Mouse (Mus musculus) CH12.LX (cell line): ENCODE measurements at regions not wholly inside any gene's neighbourhood (a gene's known extent, or its start where the extent isn't known, plus 50 kb on each side); places are given as distances from the start of the nearest gene placed in this dataset.

Source experiments
- DNase-seq: peaks from one replicate; pipeline ENCODE4 v3.0.0-alpha.2; 2013; ENCODE audit errors: extremely low read depth
- H3K27ac ChIP-seq: 2 replicates; pipeline ENCODE4 v1.5.1; 2012; ENCODE audit warnings: low read depth, mild to moderate bottlenecking, control low read depth, moderate library complexity; ENCODE audit not compliant: insufficient read depth
- H3K27me3 ChIP-seq: replicated peaks from 2 replicates; pipeline ENCODE3; 2012; ENCODE audit warnings: inconsistent platforms
- H3K36me3 ChIP-seq, 2 experiments: replicated peaks in 1 of 2; 2 replicates each; pipeline versions ENCODE3 to v1.6.1; 2012; ENCODE audit warnings: inconsistent platforms in 1 of 2, low read length in 1 of 2, mild to moderate bottlenecking in 1 of 2, mixed read lengths in 1 of 2, moderate library complexity in 1 of 2; ENCODE audit not compliant: control insufficient read depth in 1 of 2, insufficient read depth in 1 of 2
- H3K4me1 ChIP-seq, 2 experiments: 2 replicates each; pipeline ENCODE4 v1.6.1; 2012; ENCODE audit warnings: inconsistent platforms in 1 of 2, moderate library complexity in 1 of 2; ENCODE audit not compliant: insufficient read depth in 2 of 2, control insufficient read depth in 1 of 2
- H3K4me2 ChIP-seq: 2 replicates; pipeline ENCODE4 v1.6.1; 2012; ENCODE audit warnings: low read depth, mild to moderate bottlenecking, control low read depth; ENCODE audit not compliant: poor library complexity, insufficient read depth, severe bottlenecking
- H3K4me3 ChIP-seq, 3 experiments: fragments of 150-350 bp in 1 of 3; sonication (generic) in 1 of 3; replicated peaks in 1 of 3; 2 replicates each; pipeline versions ENCODE3 to v1.5.1; 2011 to 2012; ENCODE audit warnings: low read depth in 2 of 3, low read length in 2 of 3, mild to moderate bottlenecking in 2 of 3, moderate library complexity in 2 of 3, control low read depth in 1 of 3, improper control_type of control experiment in 1 of 3, inconsistent platforms in 1 of 3, mixed read lengths in 1 of 3; ENCODE audit not compliant: poor library complexity in 1 of 3
- H3K79me2 ChIP-seq: replicated peaks from 2 replicates; pipeline ENCODE4 v1.6.1; 2012; ENCODE audit warnings: mild to moderate bottlenecking, moderate library complexity; ENCODE audit not compliant: control insufficient read depth, poor library complexity, insufficient read depth, severe bottlenecking; ENCODE audit errors: extremely low read depth
- H3K9ac ChIP-seq: 2 replicates; pipeline ENCODE4 v1.6.1; 2012; ENCODE audit warnings: low read depth, mild to moderate bottlenecking, control low read depth, moderate library complexity; ENCODE audit not compliant: insufficient read depth
- H3K9me3 ChIP-seq: replicated peaks from 2 replicates; pipeline ENCODE3; 2012; ENCODE audit warnings: low read length, inconsistent platforms, mixed read lengths
- BHLHE40 ChIP-seq: IDR thresholded peaks from 2 replicates; pipeline ENCODE4 v1.6.1; 2011; ENCODE audit warnings: mild to moderate bottlenecking, low read depth, low read length, improper control_type of control experiment
- CHD1 ChIP-seq: IDR thresholded peaks from 2 replicates; pipeline ENCODE4 v1.6.1; 2012; ENCODE audit warnings: low read depth, low read length, improper control_type of control experiment, inconsistent platforms
- CTCF ChIP-seq, 2 experiments: IDR thresholded peaks in 1 of 2; conservative IDR thresholded peaks in 1 of 2; 2 replicates each; pipeline ENCODE4 v1.5.1; 2011 to 2012; ENCODE audit warnings: low read depth in 2 of 2, low read length in 2 of 2, improper control_type of control experiment in 1 of 2, inconsistent platforms in 1 of 2, mild to moderate bottlenecking in 1 of 2, moderate library complexity in 1 of 2
- EP300 ChIP-seq: IDR thresholded peaks from 2 replicates; pipeline ENCODE4 v1.6.1; 2011; ENCODE audit warnings: low read length, improper control_type of control experiment
- ETS1 ChIP-seq: conservative IDR thresholded peaks from 2 replicates; pipeline ENCODE4 v1.6.1; 2012; ENCODE audit warnings: low read depth, mild to moderate bottlenecking, inconsistent platforms, low read length, improper control_type of control experiment, moderate library complexity
- HCFC1 ChIP-seq: IDR thresholded peaks from 2 replicates; pipeline ENCODE4 v1.6.1; 2012; ENCODE audit warnings: low read depth, mild to moderate bottlenecking, inconsistent platforms, low read length, improper control_type of control experiment
- JUN ChIP-seq: IDR thresholded peaks from 2 replicates; pipeline ENCODE4 v1.6.1; 2011; ENCODE audit warnings: low read depth, mild to moderate bottlenecking, low read length, improper control_type of control experiment, moderate library complexity; ENCODE audit not compliant: insufficient read depth
- MAZ ChIP-seq: IDR thresholded peaks from 2 replicates; pipeline ENCODE4 v1.6.1; 2012; ENCODE audit warnings: low read depth, mild to moderate bottlenecking, inconsistent platforms, low read length, improper control_type of control experiment, moderate library complexity
- MXI1 ChIP-seq: IDR thresholded peaks from 2 replicates; pipeline ENCODE4 v1.6.1; 2011; ENCODE audit warnings: mild to moderate bottlenecking, low read depth, low read length, improper control_type of control experiment
- NRF1 ChIP-seq: IDR thresholded peaks from 2 replicates; pipeline ENCODE4 v1.6.1; 2014; ENCODE audit warnings: low read depth, mild to moderate bottlenecking, inconsistent platforms, low read length, improper control_type of control experiment, moderate library complexity
- PAX5 ChIP-seq: IDR thresholded peaks from 2 replicates; pipeline ENCODE4 v1.6.1; 2012; ENCODE audit warnings: low read length, inconsistent platforms, mixed read lengths
- POLR2AphosphoS2 ChIP-seq: IDR thresholded peaks from 2 replicates; pipeline ENCODE4 v1.6.1; 2011; ENCODE audit warnings: low read depth, low read length, improper control_type of control experiment
- SIN3A ChIP-seq: IDR thresholded peaks from 2 replicates; pipeline ENCODE4 v1.6.1; 2012; ENCODE audit warnings: low read length, improper control_type of control experiment, inconsistent platforms
- SMC3 ChIP-seq: IDR thresholded peaks from 2 replicates; pipeline ENCODE4 v1.6.1; 2011; ENCODE audit warnings: low read depth, low read length, improper control_type of control experiment
- ZC3H11A ChIP-seq: IDR thresholded peaks from 2 replicates; pipeline ENCODE4 v1.6.1; 2012; ENCODE audit warnings: low read depth, mild to moderate bottlenecking, inconsistent platforms, low read length, improper control_type of control experiment
- ZKSCAN1 ChIP-seq: IDR thresholded peaks from 2 replicates; pipeline ENCODE4 v1.6.1; 2012; ENCODE audit warnings: low read depth, inconsistent platforms, low read length, improper control_type of control experiment, borderline replicate concordance
- ZNF384 ChIP-seq: IDR thresholded peaks from 2 replicates; pipeline ENCODE4 v1.6.1; 2012; ENCODE audit warnings: low read depth, low read length, improper control_type of control experiment, inconsistent platforms
- dilution Hi-C: fragments of 300-500 bp; cut with MboI; formaldehyde crosslinking; loops from 2 replicates; pipeline ENCODE4 v1.14.3; 2020; ENCODE audit warnings: low sequenced_read_pairs; ENCODE audit not compliant: extremely low pct_unique_long_range_greater_than_20kb, extremely low pct_ligation_motif_present
- in situ Hi-C: fragments of 300-500 bp; cut with MboI; formaldehyde crosslinking; loops from 3 replicates; pipeline ENCODE4 v1.14.3; 2019; ENCODE audit warnings: low sequenced_read_pairs, low pct_ligation_motif_present, low pct_unique_long_range_greater_than_20kb, mixed read lengths

DNA sequence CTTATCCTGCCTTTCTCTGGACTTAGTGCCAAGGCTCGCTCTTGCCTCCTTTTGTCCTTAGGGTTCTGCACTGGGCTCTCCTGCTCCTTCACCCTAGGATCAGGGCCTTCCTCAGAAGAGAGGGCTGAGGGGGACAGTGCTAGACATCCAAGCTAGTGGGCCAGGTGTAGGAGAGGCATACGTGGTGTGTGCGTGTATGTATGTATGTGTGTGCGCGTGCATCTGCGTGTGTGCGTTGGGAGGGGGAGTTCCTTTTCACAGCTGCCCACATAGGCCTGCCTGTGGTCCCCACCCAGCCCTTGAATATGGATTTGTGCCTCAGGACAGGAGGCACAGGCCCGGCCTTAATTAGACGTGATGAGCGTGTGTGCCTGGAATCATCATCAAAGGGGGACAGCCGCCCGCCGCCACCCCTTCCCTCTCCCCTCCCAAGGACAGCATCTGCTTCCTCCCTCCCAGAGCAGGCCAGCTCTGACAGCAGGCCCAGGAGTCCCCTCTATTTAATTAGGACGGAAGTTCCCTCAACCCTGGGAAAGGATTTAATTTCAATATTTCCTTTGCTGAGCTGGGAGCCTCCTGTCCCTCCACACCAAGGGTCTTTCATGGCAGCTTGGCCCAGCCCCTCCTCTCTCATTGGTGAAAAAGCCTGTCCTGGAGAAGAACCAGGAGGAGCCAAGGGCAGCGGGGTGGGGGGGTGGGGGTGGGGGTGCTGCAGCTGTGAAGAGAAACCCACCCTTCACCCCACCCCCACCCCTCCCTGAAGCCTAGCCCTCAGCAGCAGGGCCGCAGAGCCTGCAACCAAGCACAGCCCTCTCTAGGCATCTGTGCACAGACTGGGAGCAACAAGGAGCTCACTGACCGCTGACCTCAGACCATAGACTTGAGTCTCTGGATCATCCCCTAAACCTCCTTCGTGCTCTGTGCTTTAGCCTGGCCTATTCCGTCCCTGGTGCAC lies 155.8 kb upstream of the A530016L24Rik start:
- Histone ChIP-seq H3K9me3 (no peaks in the 10 kb centered on the region), H3K79me2 (no peaks in the 10 kb centered on the region), H3K27me3 (peaks cover 86% of the 10 kb centered on the region), H3K4me2 (no peak overlapping the region), H3K4me3 (no peak overlapping the region), H3K4me1 (peaks cover 4 to 17% of the 10 kb centered on the region in 2 experiments), H3K36me3 (no peaks in the 10 kb centered on the region), H3K27ac (no peak overlapping the region), H3K9ac (no peak overlapping the region)
- dilution Hi-C loops (no loop called here), in situ Hi-C loops (no loop called here)
- no peak for DNase-seq
- TF ChIP-seq ETS1 (no peak), EP300 (no peak), MAZ (no peak), BHLHE40 (no peak)

DNA sequence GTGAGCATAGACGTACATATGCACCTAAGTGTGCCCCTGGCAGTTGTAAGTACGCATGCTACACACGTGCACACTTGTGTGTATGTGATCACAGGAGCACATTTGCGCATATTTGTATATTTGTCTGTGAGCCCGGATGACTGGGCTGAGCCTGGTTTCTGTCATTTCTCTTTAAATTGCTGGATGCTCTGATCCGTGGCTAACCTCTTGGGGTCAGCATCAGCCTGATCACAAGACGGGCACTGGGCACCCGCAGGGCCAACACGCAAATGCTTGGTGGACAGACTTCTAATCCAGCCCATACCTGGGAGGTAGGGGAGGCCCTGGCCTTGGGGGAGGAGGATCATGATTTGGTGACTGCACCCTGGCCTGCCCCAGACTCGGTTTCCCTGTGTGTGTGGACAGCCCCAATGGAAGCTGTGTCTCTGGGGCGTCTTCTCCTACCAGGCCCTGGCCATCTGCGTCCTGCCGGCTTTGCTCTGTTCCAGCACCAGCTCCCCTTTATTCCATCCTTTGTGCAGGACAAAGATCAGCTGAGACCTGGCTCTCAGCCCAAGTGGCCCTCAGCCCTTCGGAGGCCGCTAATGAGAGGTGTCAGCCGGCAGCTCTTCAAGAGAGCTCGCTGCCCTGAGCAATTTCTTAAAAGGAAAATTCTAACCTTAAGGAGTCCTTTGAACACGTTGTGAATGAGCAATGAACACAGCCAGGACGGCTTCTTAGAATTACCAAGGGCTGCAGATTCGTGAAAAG lies 155.0 kb upstream of the A530016L24Rik start:
- Histone ChIP-seq H3K79me2 (no peaks in the 10 kb centered on the region), H3K9me3 (no peaks in the 10 kb centered on the region), H3K4me2 (no peak overlapping the region), H3K9ac (no peak overlapping the region), H3K4me1 (peaks cover 4 to 17% of the 10 kb centered on the region in 2 experiments), H3K27ac (no peak overlapping the region), H3K27me3 (peaks cover 86% of the 10 kb centered on the region), H3K36me3 (no peaks in the 10 kb centered on the region), H3K4me3 (no peak overlapping the region)
- TF ChIP-seq POLR2AphosphoS2 (no peak), MAZ (no peak), PAX5 (no peak), JUN (no peak), HCFC1 (no peak), ZC3H11A (no peak), CHD1 (no peak), MXI1 (no peak), NRF1 (no peak), ZNF384 (no peak), ZKSCAN1 (no peak), SMC3 (no peak), SIN3A (no peak), CTCF (conservative IDR thresholded peaks at IDR 0.05 in 1 of 2, IDR thresholded peaks at IDR 0.05 in 1 of 2; ENCODE audit: low read depth in 2 of 2, low read length in 2 of 2) (no peak)
- in situ Hi-C loops, result no loop called here
- dilution Hi-C loops, result no loop called here
- DNase-seq, result no peak
